Mouse (Mus musculus): ENCODE data around the gene Tbc1d23. TPM values are rescaled to one million over a fixed set of nuclear protein-coding genes. Genes with fewer than 3 reads are reported as not detected.
A peak's percentile ranks its signal among the peaks of the same experiment; 100 is the strongest.

The Tbc1d23 gene
- polyA plus RNA-seq, 1 experiment, result 8.2 TPM

GRCm38 (mm10) chr16:57215957-57216356, 15.3 kb downstream of the Tbc1d23 start:
- peaks cover 9% of the 10 kb centered on the region for H3K4me1 ChIP-seq (ENCODE audit: control insufficient read depth, insufficient read depth, insufficient read length)
- no peaks in the 10 kb centered on the region for H3K27me3 ChIP-seq (ENCODE audit: control insufficient read depth, insufficient read depth, low read length)
- TF ChIP-seq CTCF (IDR thresholded peaks at IDR 0.05; ENCODE audit: extremely low read depth, insufficient read depth, insufficient read length, insufficient replicate concordance) (no peak), POLR2A (IDR thresholded peaks at IDR 0.05; ENCODE audit: low read depth, low read length) (no peak)
- peak in 1 of 2 experiments; percentile 58 for DNase-seq (ENCODE audit: low read depth in 1 of 2, low spot score in 2 of 2)
- H3K27ac ChIP-seq (ENCODE audit: insufficient read depth, low read length), result peak overlapping the region; percentile 82
- H3K4me3 ChIP-seq (ENCODE audit: extremely low read depth, insufficient read depth, insufficient read length), result no peak overlapping the region
- H3K36me3 ChIP-seq (ENCODE audit: control insufficient read depth, insufficient read depth, low read length), result peaks cover 15% of the 10 kb centered on the region

- WGBS, result 93% methylated on average over 2 of the region's 2 CpGs
- H3K27me3 ChIP-seq (ENCODE audit: control insufficient read depth, insufficient read depth, low read length), result no peaks in the 10 kb centered on the region
- no peak overlapping the region for H3K27ac ChIP-seq (ENCODE audit: insufficient read depth, low read length)
- H3K36me3 ChIP-seq (ENCODE audit: control insufficient read depth, insufficient read depth, low read length), result peaks cover 25% of the 10 kb centered on the region
- H3K4me3 ChIP-seq (ENCODE audit: extremely low read depth, insufficient read depth, insufficient read length), result no peak overlapping the region
- TF ChIP-seq CTCF (IDR thresholded peaks at IDR 0.05; ENCODE audit: extremely low read depth, insufficient read depth, insufficient read length, insufficient replicate concordance), result no peak
- TF ChIP-seq POLR2A (IDR thresholded peaks at IDR 0.05; ENCODE audit: low read depth, low read length), result no peak
- H3K4me1 ChIP-seq (ENCODE audit: control insufficient read depth, insufficient read depth, insufficient read length), result no peaks in the 10 kb centered on the region; the same call in 1 of the 2 replicates
- no peak for DNase-seq (ENCODE audit: low read depth in 1 of 2, low spot score in 2 of 2)
Measured at GRCm38 (mm10) chr16:57211037-57211436, 20.3 kb downstream of the Tbc1d23 start.

GRCm38 (mm10) chr16:57208342-57208741, 23.0 kb downstream of the Tbc1d23 start:
- Histone ChIP-seq H3K4me1 (ENCODE audit: control insufficient read depth, insufficient read depth, insufficient read length) (no peaks in the 10 kb centered on the region), H3K36me3 (ENCODE audit: control insufficient read depth, insufficient read depth, low read length) (peaks cover 23% of the 10 kb centered on the region), H3K27me3 (ENCODE audit: control insufficient read depth, insufficient read depth, low read length) (no peaks in the 10 kb centered on the region), H3K4me3 (ENCODE audit: extremely low read depth, insufficient read depth, insufficient read length) (no peak overlapping the region), H3K27ac (ENCODE audit: insufficient read depth, low read length) (no peak overlapping the region)
- no peak for DNase-seq (ENCODE audit: low read depth in 1 of 2, low spot score in 2 of 2)
- WGBS, result 86% methylated on average over 2 of the region's 2 CpGs
- no peak for TF ChIP-seq POLR2A (IDR thresholded peaks at IDR 0.05; ENCODE audit: low read depth, low read length)
- no peak for TF ChIP-seq CTCF (IDR thresholded peaks at IDR 0.05; ENCODE audit: extremely low read depth, insufficient read depth, insufficient read length, insufficient replicate concordance)

- Histone ChIP-seq H3K4me1 (ENCODE audit: control insufficient read depth, insufficient read depth, insufficient read length) (no peaks in the 10 kb centered on the region), H3K36me3 (ENCODE audit: control insufficient read depth, insufficient read depth, low read length) (peaks cover 29% of the 10 kb centered on the region), H3K27me3 (ENCODE audit: control insufficient read depth, insufficient read depth, low read length) (no peaks in the 10 kb centered on the region), H3K4me3 (ENCODE audit: extremely low read depth, insufficient read depth, insufficient read length) (no peak overlapping the region), H3K27ac (ENCODE audit: insufficient read depth, low read length) (no peak overlapping the region)
- WGBS, result 79% methylated on average over 3 of the region's 3 CpGs
- TF ChIP-seq POLR2A (IDR thresholded peaks at IDR 0.05; ENCODE audit: low read depth, low read length), result no peak
- TF ChIP-seq CTCF (IDR thresholded peaks at IDR 0.05; ENCODE audit: extremely low read depth, insufficient read depth, insufficient read length, insufficient replicate concordance), result no peak
- no peak for DNase-seq (ENCODE audit: low read depth in 1 of 2, low spot score in 2 of 2)
Measured at GRCm38 (mm10) chr16:57197281-57197680, 34.0 kb downstream of the Tbc1d23 start.

GRCm38 (mm10) chr16:57196590-57196989, 34.7 kb downstream of the Tbc1d23 start:
- 66% methylated on average over 5 of the region's 5 CpGs for WGBS
- Histone ChIP-seq H3K27ac (ENCODE audit: insufficient read depth, low read length) (no peak overlapping the region), H3K4me3 (ENCODE audit: extremely low read depth, insufficient read depth, insufficient read length) (no peak overlapping the region), H3K4me1 (ENCODE audit: control insufficient read depth, insufficient read depth, insufficient read length) (no peaks in the 10 kb centered on the region), H3K36me3 (ENCODE audit: control insufficient read depth, insufficient read depth, low read length) (peaks cover 35% of the 10 kb centered on the region), H3K27me3 (ENCODE audit: control insufficient read depth, insufficient read depth, low read length) (no peaks in the 10 kb centered on the region)
- no peak for DNase-seq (ENCODE audit: low read depth in 1 of 2, low spot score in 2 of 2)
- no peak for TF ChIP-seq POLR2A (IDR thresholded peaks at IDR 0.05; ENCODE audit: low read depth, low read length)
- no peak for TF ChIP-seq CTCF (IDR thresholded peaks at IDR 0.05; ENCODE audit: extremely low read depth, insufficient read depth, insufficient read length, insufficient replicate concordance)

- TF ChIP-seq CTCF (IDR thresholded peaks at IDR 0.05; ENCODE audit: extremely low read depth, insufficient read depth, insufficient read length, insufficient replicate concordance), result no peak
- no peak for TF ChIP-seq POLR2A (IDR thresholded peaks at IDR 0.05; ENCODE audit: low read depth, low read length)
- Histone ChIP-seq H3K27ac (ENCODE audit: insufficient read depth, low read length) (no peak overlapping the region), H3K4me3 (ENCODE audit: extremely low read depth, insufficient read depth, insufficient read length) (no peak overlapping the region), H3K27me3 (ENCODE audit: control insufficient read depth, insufficient read depth, low read length) (no peaks in the 10 kb centered on the region), H3K4me1 (ENCODE audit: control insufficient read depth, insufficient read depth, insufficient read length) (no peaks in the 10 kb centered on the region), H3K36me3 (ENCODE audit: control insufficient read depth, insufficient read depth, low read length) (peaks cover 32% of the 10 kb centered on the region)
- WGBS, result 96% methylated on average over 14 of the region's 14 CpGs
- no peak for DNase-seq (ENCODE audit: low read depth in 1 of 2, low spot score in 2 of 2)
Measured at GRCm38 (mm10) chr16:57191214-57191613, 40.1 kb downstream of the Tbc1d23 start.

- no peak for DNase-seq (ENCODE audit: low read depth in 1 of 2, low spot score in 2 of 2)
- peaks cover 33% of the 10 kb centered on the region for H3K36me3 ChIP-seq (ENCODE audit: control insufficient read depth, insufficient read depth, low read length)
- no peak for TF ChIP-seq CTCF (IDR thresholded peaks at IDR 0.05; ENCODE audit: extremely low read depth, insufficient read depth, insufficient read length, insufficient replicate concordance)
- no peak for TF ChIP-seq POLR2A (IDR thresholded peaks at IDR 0.05; ENCODE audit: low read depth, low read length)
- no peaks in the 10 kb centered on the region for H3K27me3 ChIP-seq (ENCODE audit: control insufficient read depth, insufficient read depth, low read length)
- H3K27ac ChIP-seq (ENCODE audit: insufficient read depth, low read length), result no peak overlapping the region
- no peaks in the 10 kb centered on the region for H3K4me1 ChIP-seq (ENCODE audit: control insufficient read depth, insufficient read depth, insufficient read length)
- no peak overlapping the region for H3K4me3 ChIP-seq (ENCODE audit: extremely low read depth, insufficient read depth, insufficient read length)
- 86% methylated on average over 8 of the region's 8 CpGs for WGBS
Measured at GRCm38 (mm10) chr16:57190390-57190789, 40.9 kb downstream of the Tbc1d23 start.

All from spleen, adult 2 months (tissue).